ENCODE assay signal across 18 mouse cellular contexts in genomic region chr7:100100031-100100595, GRCm38 (mm10). TPM values are rescaled to one million over a fixed set of nuclear protein-coding genes. Genes with fewer than 3 reads are reported as not detected.
A peak's percentile ranks its signal among the peaks of the same experiment; 100 is the strongest.
DNase-seq lines count a peak whose midpoint lies in the region; ATAC-seq and TF ChIP-seq lines count a peak whose summit lies in the region.
"Had no signal": no experiment of that assay in that cellular context is flagged by ENCODE, and none has a peak within 500 bp of the region (broad histone marks: within the 10 kb centered on the region; RNA-seq: fewer than 3 reads in every experiment).

No protein-coding gene starts in this region.

- H3K4me2 ChIP-seq in midbrain, embryonic 13.5 days (replicated peaks), result no peak overlapping the region
- H3K4me2 ChIP-seq: forebrain, embryonic 12.5 days; heart, embryonic 13.5 days; lung, embryonic 14.5 days; midbrain, embryonic 11.5 days had no signal

- intact Hi-C loops in heart, adult 2 months (cut with DNase I), result no loop called here
- intact Hi-C loops in left cerebral cortex, postnatal 25 days (cut with DNase I), result no loop called here

- H3K27ac ChIP-seq in heart, adult 2 months, result no peak overlapping the region
- no peak overlapping the region for H3K27ac ChIP-seq in midbrain, embryonic 13.5 days
- H3K27ac ChIP-seq: forebrain, embryonic 12.5 days; gastrocnemius, adult 2 months; heart, embryonic 13.5 days; hindbrain, embryonic 10.5 days; limb, embryonic 10.5 days had no signal

- no peak overlapping the region for H3K4me3 ChIP-seq in heart, adult 2 months
- H3K4me3 ChIP-seq in midbrain, embryonic 13.5 days (replicated peaks), result no peak overlapping the region
- H3K4me3 ChIP-seq: forebrain, embryonic 12.5 days; gastrocnemius, adult 2 months; heart, embryonic 13.5 days; hindbrain, embryonic 10.5 days; limb, embryonic 10.5 days had no signal

- no peak for TF ChIP-seq POLR2A in heart, adult 2 months (IDR thresholded peaks at IDR 0.05; ENCODE audit: insufficient read depth, low read depth, low read length)

- no peak overlapping the region for H3K9ac ChIP-seq in heart, adult 2 months (ENCODE audit: low read depth, low read length)
- H3K9ac ChIP-seq in midbrain, embryonic 13.5 days (replicated peaks), result no peak overlapping the region
- H3K9ac ChIP-seq: forebrain, embryonic 12.5 days; heart, embryonic 13.5 days; lung, embryonic 14.5 days had no signal

- no peak for TF ChIP-seq CTCF in heart, adult 2 months (IDR thresholded peaks at IDR 0.05)

- 88% methylated on average over 5 of the region's 5 CpGs for WGBS in heart, adult 2 months
- WGBS in midbrain, embryonic 13.5 days, result 94% methylated on average over 5 of the region's 5 CpGs

- H3K27me3 ChIP-seq in heart, adult 2 months (ENCODE audit: control insufficient read depth, insufficient read depth, low read length), result no peaks in the 10 kb centered on the region
- no peaks in the 10 kb centered on the region for H3K27me3 ChIP-seq in midbrain, embryonic 13.5 days
- H3K27me3 ChIP-seq: forebrain, embryonic 12.5 days; heart, embryonic 13.5 days had no signal

- ATAC-seq in common myeloid progenitor, adult 5-6 weeks (replicated peaks; ENCODE audit: low read depth, poor library complexity, severe bottlenecking), result peak; percentile 60; the same call in 1 of the 2 replicates
- peak; percentile 61 for ATAC-seq in megakaryocyte-erythroid progenitor cell, adult 5-6 weeks (replicated peaks; ENCODE audit: low FRiP score, low TSS enrichment, poor library complexity, severe bottlenecking)
- ATAC-seq in midbrain, embryonic 13.5 days, result no peak

- DNase-seq in heart, adult 11 months, result peak; percentile 53
- no peak for DNase-seq in heart, adult 2 months
- peak; percentile 53 for DNase-seq in MN1 (ENCODE audit: low spot score)
- DNase-seq in left cerebral cortex, adult 9 months (ENCODE audit: low spot score in 2 of 2), result no peak
- DNase-seq in left cerebral cortex, postnatal 25 days (ENCODE audit: low spot score in 2 of 2), result no peak
- DNase-seq: cerebellum, postnatal 10 days; gastrocnemius, adult 2 months; kidney, adult 2 months; lung, embryonic 14.5 days; thymus, adult 2 months had no signal

- no peaks in the 10 kb centered on the region for H3K79me2 ChIP-seq in heart, adult 2 months (replicated peaks; ENCODE audit: control insufficient read depth, insufficient read depth, low read length)

- TF ChIP-seq EP300 in heart, adult 2 months (IDR thresholded peaks at IDR 0.05; ENCODE audit: insufficient read depth, low read depth, low read length), result no peak

- no peaks in the 10 kb centered on the region for H3K9me3 ChIP-seq in midbrain, embryonic 13.5 days
- H3K9me3 ChIP-seq: forebrain, embryonic 12.5 days; heart, embryonic 13.5 days; hindbrain, embryonic 10.5 days; limb, embryonic 10.5 days had no signal

- no peaks in the 10 kb centered on the region for H3K4me1 ChIP-seq in heart, adult 2 months (ENCODE audit: control insufficient read depth, insufficient read depth, low read length)
- no peaks in the 10 kb centered on the region for H3K4me1 ChIP-seq in midbrain, embryonic 13.5 days (replicated peaks)
- H3K4me1 ChIP-seq: forebrain, embryonic 12.5 days; hindbrain, embryonic 10.5 days; limb, embryonic 10.5 days had no signal

- no peaks in the 10 kb centered on the region; the same call in 1 of the 2 replicates for H3K36me3 ChIP-seq in heart, adult 2 months (ENCODE audit: control insufficient read depth, insufficient read depth, low read length)
- peaks cover 82% of the 10 kb centered on the region for H3K36me3 ChIP-seq in midbrain, embryonic 13.5 days

RNA-seq across cellular contexts. Expression of gene Pold3, which starts 21.3 kb away (rescaled TPM):
- total RNA-seq in heart, adult 2 months (2021), result 1 to 10 TPM; 9.0 to 9.1 TPM
- 4.4 and 6.5 TPM in 2 replicates for polyA plus RNA-seq in heart, adult 2 months (2012; rRNA removed)
- 99.4 and 138 TPM in 2 replicates for total RNA-seq in common myeloid progenitor, adult 5-6 weeks (2017)
- 91.8 and 98.7 TPM in 2 replicates for total RNA-seq in megakaryocyte-erythroid progenitor cell, adult 5-6 weeks (2014; fragmentation: Nextera tagmentation)
- total RNA-seq in megakaryocyte-erythroid progenitor cell, adult 5-6 weeks (2017), result 97.0 and 121 TPM in 2 replicates
- 57.1 and 59.4 TPM in 2 replicates for polyA plus RNA-seq in midbrain, embryonic 13.5 days (2015; fragmentation: Nextera tagmentation; extraction: Ambion mirVana)
- 10 to 100 TPM; 32.9 to 35.7 TPM for total RNA-seq in left cerebral cortex, postnatal 25 days (2021)

RNA-seq across cellular contexts. Expression of gene Lipt2, which starts 59.0 kb away (rescaled TPM):
- 1 to 10 TPM; 5.7 to 6.0 TPM for total RNA-seq in heart, adult 2 months (2021)
- polyA plus RNA-seq in heart, adult 2 months (2012; rRNA removed), result 6.6 and 10.0 TPM in 2 replicates
- total RNA-seq in common myeloid progenitor, adult 5-6 weeks (2017), result 5.6 and 9.6 TPM in 2 replicates
- total RNA-seq in megakaryocyte-erythroid progenitor cell, adult 5-6 weeks (2014; fragmentation: Nextera tagmentation), result 5.2 and 13.0 TPM in 2 replicates
- 8.5 and 16.9 TPM in 2 replicates for total RNA-seq in megakaryocyte-erythroid progenitor cell, adult 5-6 weeks (2017)
- polyA plus RNA-seq in midbrain, embryonic 13.5 days (2015; fragmentation: Nextera tagmentation; extraction: Ambion mirVana), result 14.6 and 16.6 TPM in 2 replicates
- 1 to 10 TPM; 4.9 to 5.4 TPM for total RNA-seq in left cerebral cortex, postnatal 25 days (2021)

Comparison
In these comparisons a context has a peak if more than half of its experiments do, and no peak if none do; other contexts are left out.
1. DNase-seq: peak in heart, adult 11 months (single experiment) and MN1 (single experiment); none in heart, adult 2 months (0 of 2), left cerebral cortex, adult 9 months (0 of 2) and left cerebral cortex, postnatal 25 days (0 of 2).